Mouse (Mus musculus) MEL (cell line): Measurements from ENCODE around the gene Xpot. TPM values are rescaled to one million over a fixed set of nuclear protein-coding genes. Genes with fewer than 3 reads are reported as not detected.

ENCODE experiments used
- DNase-seq: peaks from one replicate; pipeline ENCODE4 v3.0.0; 2011; ENCODE audit warnings: low read depth, low spot score
- H3K27ac ChIP-seq: 2 replicates; pipeline ENCODE4 v1.5.1; 2012; ENCODE audit warnings: low read depth, mild to moderate bottlenecking, control low read depth, low read length, moderate library complexity; ENCODE audit not compliant: control insufficient read depth
- H3K27me3 ChIP-seq, 2 experiments: fragments of 150-350 bp in 1 of 2; sonication (generic) in 1 of 2; 2 replicates each; pipeline ENCODE4 v1.6.1; 2012; ENCODE audit warnings: low read length in 2 of 2, mild to moderate bottlenecking in 2 of 2, improper control_type of control experiment in 1 of 2, moderate library complexity in 1 of 2; ENCODE audit not compliant: insufficient read depth in 2 of 2, control insufficient read depth in 1 of 2
- H3K36me3 ChIP-seq, 2 experiments: 2 replicates each; pipeline ENCODE4 v1.6.1; 2012 to 2014; ENCODE audit warnings: low read length in 2 of 2, improper control_type of control experiment in 1 of 2, inconsistent platforms in 1 of 2, mild to moderate bottlenecking in 1 of 2; ENCODE audit not compliant: insufficient read depth in 2 of 2, control insufficient read depth in 1 of 2
- H3K4me1 ChIP-seq, 2 experiments: fragments of 150-350 bp in 1 of 2; sonication (generic) in 1 of 2; 2 replicates each; pipeline ENCODE4 v1.6.1; 2012; ENCODE audit warnings: low read length in 2 of 2, improper control_type of control experiment in 1 of 2, mild to moderate bottlenecking in 1 of 2; ENCODE audit not compliant: insufficient read depth in 2 of 2, control insufficient read depth in 1 of 2
- H3K4me3 ChIP-seq, 2 experiments: fragments of 150-350 bp in 1 of 2; sonication (generic) in 1 of 2; 2 replicates each; pipeline ENCODE4 v1.5.1; 2012; ENCODE audit warnings: low read depth in 2 of 2, low read length in 2 of 2, mild to moderate bottlenecking in 2 of 2, moderate library complexity in 2 of 2, control low read depth in 1 of 2, improper control_type of control experiment in 1 of 2; ENCODE audit not compliant: control insufficient read depth in 1 of 2, insufficient read depth in 1 of 2
- H3K79me2 ChIP-seq: 2 replicates; pipeline ENCODE4 v1.6.1; 2012; ENCODE audit warnings: mild to moderate bottlenecking, low read length, moderate library complexity; ENCODE audit not compliant: control insufficient read depth, poor library complexity, insufficient read depth
- H3K9ac ChIP-seq: 2 replicates; pipeline ENCODE4 v1.6.1; 2012; ENCODE audit warnings: low read depth, mild to moderate bottlenecking, control low read depth, low read length, moderate library complexity; ENCODE audit not compliant: control insufficient read depth, poor library complexity, severe bottlenecking
- H3K9me3 ChIP-seq: fragments of 150-350 bp; sonication (generic); replicated peaks from 2 replicates; pipeline ENCODE4 v1.6.1; 2012; ENCODE audit warnings: mild to moderate bottlenecking, low read length, improper control_type of control experiment, moderate library complexity; ENCODE audit not compliant: insufficient read depth
- BHLHE40 ChIP-seq: IDR thresholded peaks from 2 replicates; pipeline ENCODE4 v1.6.1; 2012; ENCODE audit warnings: low read depth, mild to moderate bottlenecking, inconsistent platforms, low read length, improper control_type of control experiment, borderline replicate concordance
- EP300 ChIP-seq, 2 experiments: IDR thresholded peaks; 2 replicates each; pipeline ENCODE4 v1.6.1; 2011; ENCODE audit warnings: improper control_type of control experiment in 2 of 2, low read length in 2 of 2, low read depth in 1 of 2, mild to moderate bottlenecking in 1 of 2
- ETS1 ChIP-seq: IDR thresholded peaks from 2 replicates; pipeline ENCODE4 v1.6.1; 2012; ENCODE audit warnings: low read depth, mild to moderate bottlenecking, inconsistent platforms, low read length, improper control_type of control experiment, moderate library complexity
- GATA1 ChIP-seq: IDR thresholded peaks from 2 replicates; pipeline ENCODE4 v1.6.1; 2011; ENCODE audit warnings: low read depth, low read length, improper control_type of control experiment
- HCFC1 ChIP-seq: IDR thresholded peaks from 2 replicates; pipeline ENCODE4 v1.6.1; 2012; ENCODE audit warnings: low read depth, mild to moderate bottlenecking, inconsistent platforms, low read length, improper control_type of control experiment, moderate library complexity
- KAT2A ChIP-seq: conservative IDR thresholded peaks from 2 replicates; pipeline ENCODE4 v1.6.1; 2012; ENCODE audit warnings: low read depth, low read length, improper control_type of control experiment, inconsistent platforms
- MAZ ChIP-seq: IDR thresholded peaks from 2 replicates; pipeline ENCODE4 v1.6.1; 2012; ENCODE audit warnings: low read depth, mild to moderate bottlenecking, inconsistent platforms, low read length, improper control_type of control experiment
- MEF2A ChIP-seq: IDR thresholded peaks from 2 replicates; pipeline ENCODE4 v1.6.1; 2014; ENCODE audit warnings: low read depth, mild to moderate bottlenecking, inconsistent platforms, low read length, improper control_type of control experiment; ENCODE audit not compliant: poor library complexity, insufficient replicate concordance, severe bottlenecking; ENCODE audit errors: extremely low read depth
- MXI1 ChIP-seq: IDR thresholded peaks from 2 replicates; pipeline ENCODE4 v1.6.1; 2011; ENCODE audit warnings: mild to moderate bottlenecking, low read depth, low read length, improper control_type of control experiment
- NELFE ChIP-seq: IDR thresholded peaks from 2 replicates; pipeline ENCODE4 v1.6.1; 2011; ENCODE audit warnings: low read depth, low read length, improper control_type of control experiment
- NRF1 ChIP-seq: IDR thresholded peaks from 2 replicates; pipeline ENCODE4 v1.6.1; 2014; ENCODE audit warnings: low read depth, mild to moderate bottlenecking, inconsistent platforms, low read length, improper control_type of control experiment, moderate library complexity; ENCODE audit not compliant: poor library complexity, insufficient read depth, severe bottlenecking
- POLR2A ChIP-seq, 2 experiments: IDR thresholded peaks; 2 replicates each; pipeline ENCODE4 v1.6.1; 2011 to 2012; ENCODE audit warnings: low read length in 2 of 2, mild to moderate bottlenecking in 2 of 2, control low read depth in 1 of 2, improper control_type of control experiment in 1 of 2, low read depth in 1 of 2, moderate library complexity in 1 of 2; ENCODE audit not compliant: control insufficient read depth in 1 of 2, insufficient read depth in 1 of 2, poor library complexity in 1 of 2
- POLR2AphosphoS2 ChIP-seq: IDR thresholded peaks from 2 replicates; pipeline ENCODE4 v1.6.1; 2011; ENCODE audit warnings: low read length, improper control_type of control experiment
- POLR2AphosphoS5 ChIP-seq: IDR thresholded peaks from 2 replicates; pipeline ENCODE4 v1.6.1; 2012; ENCODE audit warnings: low read depth, borderline replicate concordance, mild to moderate bottlenecking, inconsistent platforms, low read length, moderate library complexity, mixed read lengths
- RCOR1 ChIP-seq: IDR thresholded peaks from 2 replicates; pipeline ENCODE4 v1.6.1; 2012; ENCODE audit warnings: low read depth, mild to moderate bottlenecking, inconsistent platforms, low read length, improper control_type of control experiment
- SMC3 ChIP-seq: IDR thresholded peaks from 2 replicates; pipeline ENCODE4 v1.6.1; 2011; ENCODE audit warnings: low read depth, low read length, improper control_type of control experiment
- TBP ChIP-seq: IDR thresholded peaks from 2 replicates; pipeline ENCODE4 v1.8.0; 2011; ENCODE audit warnings: low read depth, low read length, improper control_type of control experiment
- USF1 ChIP-seq: IDR thresholded peaks from 2 replicates; pipeline ENCODE4 v1.6.1; 2014; ENCODE audit warnings: low read depth, mild to moderate bottlenecking, inconsistent platforms, low read length, improper control_type of control experiment, moderate library complexity
- ZC3H11A ChIP-seq: IDR thresholded peaks from 2 replicates; pipeline ENCODE4 v1.6.1; 2012; ENCODE audit warnings: low read depth, mild to moderate bottlenecking, inconsistent platforms, low read length, improper control_type of control experiment
- ZMIZ1 ChIP-seq: IDR thresholded peaks from 2 replicates; pipeline ENCODE4 v1.6.1; 2012; ENCODE audit warnings: low read depth, mild to moderate bottlenecking, inconsistent platforms, low read length, improper control_type of control experiment, moderate library complexity
- ZNF384 ChIP-seq: IDR thresholded peaks from 2 replicates; pipeline ENCODE4 v1.6.1; 2012; ENCODE audit warnings: low read depth, mild to moderate bottlenecking, inconsistent platforms, low read length, improper control_type of control experiment
- polyA plus RNA-seq, 2 experiments: library from polyadenylated mRNA; stranded (reverse) in 1 of 2; unstranded in 1 of 2; fragments of >175 nt in 1 of 2; fragments of >200 nt in 1 of 2; gene quantifications; 2 replicates each; pipeline versions ENCODE4 v1.2.1 to v1.2.4; 2012; ENCODE audit warnings: low replicate concordance in 2 of 2, low read depth in 1 of 2; ENCODE audit not compliant: insufficient read length in 2 of 2, insufficient read depth in 1 of 2, missing spikeins in 1 of 2
- total RNA-seq: library from RNA; depleted of rRNA; stranded (reverse); fragments of 300-350 nt; gene quantifications from 2 replicates; pipeline ENCODE4 v1.2.3, GENCODE M21; 2012

The Xpot gene
- total and polyA plus RNA-seq, 3 experiments = 122 to 304 (median 154) TPM

DNA sequence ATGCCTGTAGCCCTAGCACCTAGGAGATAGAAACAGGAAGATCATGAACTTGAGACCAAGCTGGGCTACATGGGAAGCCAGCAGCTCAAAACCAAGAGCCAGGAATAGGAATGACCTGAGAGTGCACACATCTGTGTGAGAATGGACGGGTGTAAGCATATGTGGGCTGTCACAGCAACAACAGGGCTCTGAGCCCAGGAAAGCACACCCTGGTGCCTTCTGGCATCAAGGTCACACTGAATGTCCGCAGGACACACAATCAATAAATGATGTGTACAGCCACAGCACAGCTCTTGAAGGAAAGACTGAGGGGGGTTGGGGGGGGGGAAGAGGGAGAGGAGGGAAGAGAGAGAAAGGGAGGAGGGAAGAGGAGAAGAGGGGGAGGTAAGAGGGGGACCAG lies 67.9 kb downstream of the Xpot start:
- H3K9me3 ChIP-seq = no peaks in the 10 kb centered on the region
- TF ChIP-seq ETS1 (no peak), EP300 (IDR thresholded peaks at IDR 0.05; ENCODE audit: low read depth in 1 of 2, low read length in 2 of 2) (no peak), MEF2A (no peak), POLR2AphosphoS2 (no peak), ZMIZ1 (no peak), NELFE (no peak), HCFC1 (no peak)
- no peak overlapping the region for H3K27ac ChIP-seq
- no peaks in the 10 kb centered on the region for H3K79me2 ChIP-seq
- H3K36me3 ChIP-seq = peaks cover 0 to 7% of the 10 kb centered on the region in 2 experiments; a peak in 2 of 4 replicates
- H3K27me3 ChIP-seq = no peaks in the 10 kb centered on the region
- H3K4me3 ChIP-seq = no peak overlapping the region
- H3K4me1 ChIP-seq = no peaks in the 10 kb centered on the region
- H3K9ac ChIP-seq = no peak overlapping the region
- DNase-seq = no peak

DNA sequence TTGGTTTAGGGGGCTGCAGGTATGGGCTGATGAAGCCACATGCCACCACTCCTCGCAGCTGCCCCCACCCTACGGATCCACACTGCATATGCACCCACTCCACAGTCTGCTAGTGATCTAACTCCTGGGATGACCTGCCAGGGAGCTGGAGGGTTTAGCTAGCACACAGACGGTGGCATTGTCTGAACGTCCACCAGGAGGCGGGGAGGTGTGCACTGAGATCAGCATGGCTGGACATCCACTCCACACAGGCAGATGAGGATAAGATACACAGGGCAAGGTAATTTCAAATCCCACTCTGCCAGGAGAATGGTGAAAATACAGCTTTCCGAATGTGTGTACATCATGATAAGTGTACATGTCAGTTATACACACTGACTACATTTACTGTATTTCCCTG lies 69.9 kb downstream of the Xpot start:
- Histone ChIP-seq H3K79me2 (no peaks in the 10 kb centered on the region), H3K27ac (no peak overlapping the region), H3K9me3 (no peaks in the 10 kb centered on the region), H3K4me1 (no peaks in the 10 kb centered on the region), H3K9ac (no peak overlapping the region), H3K27me3 (no peaks in the 10 kb centered on the region), H3K4me3 (no peak overlapping the region), H3K36me3 (peaks cover 0 to 7% of the 10 kb centered on the region in 2 experiments; a peak in 2 of 4 replicates)
- TF ChIP-seq ZC3H11A (no peak), USF1 (no peak), POLR2AphosphoS5 (no peak), NRF1 (no peak), RCOR1 (no peak), POLR2AphosphoS2 (no peak), ETS1 (no peak), ZNF384 (no peak), HCFC1 (no peak), GATA1 (no peak), MXI1 (no peak), KAT2A (no peak), SMC3 (no peak), ZMIZ1 (no peak), MEF2A (no peak), TBP (no peak), POLR2A (IDR thresholded peaks at IDR 0.05; ENCODE audit: control insufficient read depth in 1 of 2, insufficient read depth in 1 of 2, low read depth in 1 of 2, low read length in 2 of 2, poor library complexity in 1 of 2) (no peak), BHLHE40 (no peak), MAZ (no peak)
- DNase-seq = no peak
